Mouse (Mus musculus): ENCODE results near the gene Atl1. TPM values are rescaled to one million over a fixed set of nuclear protein-coding genes. Genes with fewer than 3 reads are reported as not detected.

Gene Atl1
- polyA plus RNA-seq, 1 experiment, result 79.9 TPM

DNA sequence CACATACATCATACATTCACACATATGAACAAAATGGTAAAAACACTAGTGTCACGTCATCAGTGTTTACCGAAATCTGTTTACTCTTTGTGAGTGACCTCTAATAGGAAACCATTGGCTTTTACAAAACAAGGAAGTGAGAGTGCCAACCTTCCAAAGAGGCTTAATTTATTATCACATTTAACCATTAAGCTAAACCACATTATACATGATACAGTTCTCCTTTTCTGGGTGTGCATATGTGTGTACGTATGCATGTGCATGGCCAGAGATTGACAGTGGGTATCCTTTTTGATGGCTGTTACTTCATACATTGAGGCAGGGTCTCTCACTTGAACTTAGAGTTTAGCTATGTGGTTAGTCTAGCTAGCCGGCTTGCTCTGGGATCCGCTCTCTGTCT, 20.8 kb upstream of the Atl1 start:
- Histone ChIP-seq H3K27me3 (ENCODE audit: control insufficient read depth, insufficient read depth, low read length) (no peaks in the 10 kb centered on the region), H3K4me3 (replicated peaks; ENCODE audit: insufficient read depth, low read depth, low read length) (no peak overlapping the region), H3K4me1 (ENCODE audit: control insufficient read depth, insufficient read depth, low read length) (no peaks in the 10 kb centered on the region), H3K27ac (ENCODE audit: insufficient read depth, low read length) (no peak overlapping the region)
- no peak for DNase-seq
- WGBS, result 97% methylated on average over 5 of the region's 5 CpGs
- TF ChIP-seq POLR2A (IDR thresholded peaks at IDR 0.05; ENCODE audit: borderline replicate concordance, insufficient read depth, low read length) (no peak), CTCF (IDR thresholded peaks at IDR 0.05; ENCODE audit: borderline replicate concordance, insufficient read depth, low read depth, low read length) (no peak)

GRCm38 (mm10) chr12:69877842-69878363, 14.5 kb upstream of the Atl1 start:
- no peak overlapping the region for H3K4me3 ChIP-seq (replicated peaks; ENCODE audit: insufficient read depth, low read depth, low read length)
- H3K27ac ChIP-seq (ENCODE audit: insufficient read depth, low read length), result no peak overlapping the region
- no peaks in the 10 kb centered on the region for H3K27me3 ChIP-seq (ENCODE audit: control insufficient read depth, insufficient read depth, low read length)
- no peak for DNase-seq
- TF ChIP-seq POLR2A (IDR thresholded peaks at IDR 0.05; ENCODE audit: borderline replicate concordance, insufficient read depth, low read length) (no peak), CTCF (IDR thresholded peaks at IDR 0.05; ENCODE audit: borderline replicate concordance, insufficient read depth, low read depth, low read length) (no peak)
- 60% methylated on average over 9 of the region's 9 CpGs for WGBS
- H3K4me1 ChIP-seq (ENCODE audit: control insufficient read depth, insufficient read depth, low read length), result peaks cover 5% of the 10 kb centered on the region

DNA sequence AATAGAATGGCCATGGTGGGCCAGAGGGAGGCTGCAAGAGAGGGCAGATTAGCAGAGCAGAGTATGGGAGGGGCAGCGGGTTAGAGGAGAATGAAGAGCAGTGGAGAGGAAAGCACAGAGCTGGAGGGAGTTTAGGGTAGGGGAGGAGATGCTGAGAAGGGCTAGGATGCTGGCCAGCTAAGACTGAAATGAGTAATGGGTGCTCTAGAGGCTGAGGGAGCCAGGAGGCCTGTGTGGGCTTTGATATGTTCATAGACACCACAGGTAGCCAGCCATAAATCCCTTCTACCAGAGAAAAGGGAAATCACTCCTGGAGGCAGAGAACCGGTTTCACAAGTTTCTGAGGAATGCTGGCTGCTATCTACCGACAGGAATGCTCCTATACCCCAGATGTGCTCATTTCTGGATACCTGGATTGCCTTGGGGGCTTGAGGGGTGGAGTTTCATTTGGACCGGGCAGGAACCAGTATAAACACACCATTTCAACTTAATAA, 13.2 kb upstream of the Atl1 start:
- peaks cover 5% of the 10 kb centered on the region for H3K4me1 ChIP-seq (ENCODE audit: control insufficient read depth, insufficient read depth, low read length)
- H3K27me3 ChIP-seq (ENCODE audit: control insufficient read depth, insufficient read depth, low read length), result no peaks in the 10 kb centered on the region
- no peak for TF ChIP-seq CTCF (IDR thresholded peaks at IDR 0.05; ENCODE audit: borderline replicate concordance, insufficient read depth, low read depth, low read length)
- TF ChIP-seq POLR2A (IDR thresholded peaks at IDR 0.05; ENCODE audit: borderline replicate concordance, insufficient read depth, low read length), result no peak
- WGBS, result 28% methylated on average over 4 of the region's 4 CpGs
- H3K27ac ChIP-seq (ENCODE audit: insufficient read depth, low read length), result 0 out of 2 replicates have a peak overlapping the region, but pooled peaks have one; percentile 11
- H3K4me3 ChIP-seq (replicated peaks; ENCODE audit: insufficient read depth, low read depth, low read length), result no peak overlapping the region
- DNase-seq, result no peak

DNA sequence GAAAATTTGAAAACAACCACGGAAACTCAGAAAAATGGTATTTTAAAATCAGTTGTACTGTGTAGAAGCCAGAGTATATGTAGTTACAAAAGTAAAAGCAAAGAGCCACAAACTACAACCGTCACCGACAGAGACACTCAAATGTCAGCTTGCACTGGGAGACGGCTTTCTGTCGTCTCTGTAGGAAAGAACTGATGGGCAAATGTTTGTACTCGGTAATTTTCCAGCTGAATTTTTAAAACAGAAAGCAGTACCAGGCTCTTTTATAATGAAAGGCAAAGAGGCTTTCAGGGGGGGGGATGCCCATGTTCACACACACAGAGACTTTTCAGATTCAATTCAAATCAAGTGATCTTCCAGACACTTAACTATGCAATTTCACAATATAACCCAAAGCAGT, 12.7 kb upstream of the Atl1 start:
- DNase-seq, result no peak
- Histone ChIP-seq H3K27ac (ENCODE audit: insufficient read depth, low read length) (no peak overlapping the region), H3K27me3 (ENCODE audit: control insufficient read depth, insufficient read depth, low read length) (no peaks in the 10 kb centered on the region), H3K4me3 (replicated peaks; ENCODE audit: insufficient read depth, low read depth, low read length) (no peak overlapping the region), H3K4me1 (ENCODE audit: control insufficient read depth, insufficient read depth, low read length) (peaks cover 5% of the 10 kb centered on the region)
- 16% methylated on average over 6 of the region's 6 CpGs for WGBS
- TF ChIP-seq CTCF (IDR thresholded peaks at IDR 0.05; ENCODE audit: borderline replicate concordance, insufficient read depth, low read depth, low read length) (no peak), POLR2A (IDR thresholded peaks at IDR 0.05; ENCODE audit: borderline replicate concordance, insufficient read depth, low read length) (no peak)

DNA sequence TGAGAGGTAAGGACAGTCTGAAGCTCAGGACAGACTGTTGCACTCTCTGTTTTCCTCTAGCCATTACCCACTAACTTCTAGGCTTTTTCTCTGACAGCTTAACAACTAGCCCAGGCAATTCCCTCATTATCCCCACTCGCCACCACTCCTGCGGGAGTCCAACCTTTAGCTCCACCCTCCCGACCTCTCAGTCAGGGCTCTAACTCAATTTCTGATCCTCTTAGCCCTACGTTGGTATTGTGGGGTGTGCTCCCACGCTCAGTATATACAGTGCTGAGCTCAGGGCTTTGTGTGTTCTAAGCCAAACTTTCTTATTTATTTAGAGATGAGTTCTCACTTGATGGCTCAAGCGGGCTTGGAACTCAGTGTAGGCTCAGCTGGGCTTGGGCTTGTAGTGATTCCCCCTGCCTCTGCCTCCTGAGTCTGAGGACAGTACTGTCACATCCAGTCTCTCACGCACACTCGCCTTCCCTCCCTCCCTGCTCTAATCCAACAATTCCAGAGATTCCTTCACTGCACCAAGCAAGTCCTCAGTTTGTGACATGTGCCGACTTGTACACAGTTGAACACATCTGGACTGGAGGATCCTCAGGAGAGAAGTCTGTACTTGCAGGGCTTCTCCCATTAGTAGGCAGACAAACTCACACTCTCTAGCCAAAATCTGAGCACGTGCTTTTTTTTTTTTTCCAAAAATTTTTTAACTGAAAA, 11.1 kb upstream of the Atl1 start:
- Histone ChIP-seq H3K4me3 (replicated peaks; ENCODE audit: insufficient read depth, low read depth, low read length) (no peak overlapping the region), H3K4me1 (ENCODE audit: control insufficient read depth, insufficient read depth, low read length) (peaks cover 5% of the 10 kb centered on the region), H3K27me3 (ENCODE audit: control insufficient read depth, insufficient read depth, low read length) (no peaks in the 10 kb centered on the region), H3K27ac (ENCODE audit: insufficient read depth, low read length) (peak overlapping the region; percentile 72; the same call in 1 of the 2 replicates)
- no peak for TF ChIP-seq POLR2A (IDR thresholded peaks at IDR 0.05; ENCODE audit: borderline replicate concordance, insufficient read depth, low read length)
- no peak for TF ChIP-seq CTCF (IDR thresholded peaks at IDR 0.05; ENCODE audit: borderline replicate concordance, insufficient read depth, low read depth, low read length)
- no peak for DNase-seq
- 61% methylated on average over 10 of the region's 10 CpGs for WGBS

GRCm38 (mm10) chr12:69884053-69884452, 8.4 kb upstream of the Atl1 start:
- TF ChIP-seq CTCF (IDR thresholded peaks at IDR 0.05; ENCODE audit: borderline replicate concordance, insufficient read depth, low read depth, low read length) (no peak), POLR2A (IDR thresholded peaks at IDR 0.05; ENCODE audit: borderline replicate concordance, insufficient read depth, low read length) (no peak)
- no peak overlapping the region for H3K4me3 ChIP-seq (replicated peaks; ENCODE audit: insufficient read depth, low read depth, low read length)
- no peak overlapping the region for H3K27ac ChIP-seq (ENCODE audit: insufficient read depth, low read length)
- no peaks in the 10 kb centered on the region for H3K27me3 ChIP-seq (ENCODE audit: control insufficient read depth, insufficient read depth, low read length)
- WGBS, result 93% methylated on average over 5 of the region's 5 CpGs
- DNase-seq, result no peak
- peaks cover 12% of the 10 kb centered on the region for H3K4me1 ChIP-seq (ENCODE audit: control insufficient read depth, insufficient read depth, low read length)

DNA sequence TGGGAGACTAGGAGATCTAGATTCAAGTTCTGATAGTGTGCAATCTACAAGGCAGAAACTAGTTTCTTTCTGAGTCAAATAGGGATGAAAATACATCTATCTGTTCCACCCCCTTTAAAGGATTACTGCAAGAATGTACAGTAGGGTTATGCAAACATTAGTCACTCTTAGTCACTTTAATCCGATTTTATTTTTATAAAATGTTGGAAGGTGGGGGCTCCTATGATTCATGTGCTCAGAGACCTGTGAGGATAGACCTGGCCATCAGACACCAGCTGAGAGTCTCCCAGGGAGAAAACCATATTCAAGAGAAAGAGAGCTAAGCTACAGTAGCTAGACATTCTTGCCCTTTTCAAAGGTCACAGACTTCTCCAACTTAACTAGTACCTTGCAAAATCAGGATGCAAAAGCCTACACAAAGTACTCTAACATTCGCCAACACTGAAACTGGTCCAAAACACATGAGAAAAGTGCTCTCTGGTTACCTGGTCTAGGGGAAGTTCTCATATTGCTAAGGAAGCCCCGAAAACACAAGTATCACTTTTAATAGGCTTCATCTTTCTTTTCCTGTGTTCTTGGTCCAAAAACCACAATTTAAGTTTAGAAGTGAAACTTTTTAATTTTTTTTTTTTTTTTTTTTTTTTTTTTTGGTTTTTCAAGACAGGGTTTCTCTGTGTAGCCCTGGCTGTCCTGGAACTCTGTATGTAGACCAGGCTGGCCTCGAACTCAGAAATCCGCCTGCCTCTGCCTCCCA, 7.1 kb upstream of the Atl1 start:
- peaks cover 18% of the 10 kb centered on the region for H3K4me1 ChIP-seq (ENCODE audit: control insufficient read depth, insufficient read depth, low read length)
- no peak overlapping the region for H3K4me3 ChIP-seq (replicated peaks; ENCODE audit: insufficient read depth, low read depth, low read length)
- no peak overlapping the region for H3K27ac ChIP-seq (ENCODE audit: insufficient read depth, low read length)
- 94% methylated on average over 5 of the region's 5 CpGs for WGBS
- H3K27me3 ChIP-seq (ENCODE audit: control insufficient read depth, insufficient read depth, low read length), result no peaks in the 10 kb centered on the region
- TF ChIP-seq POLR2A (IDR thresholded peaks at IDR 0.05; ENCODE audit: borderline replicate concordance, insufficient read depth, low read length) (no peak), CTCF (IDR thresholded peaks at IDR 0.05; ENCODE audit: borderline replicate concordance, insufficient read depth, low read depth, low read length) (no peak)
- no peak for DNase-seq

All from cerebellum, adult 2 months (tissue).